ENCODE assay signal across 10 mouse cellular contexts in genomic region chr8:70634066-70634465, GRCm38 (mm10). TPM values are rescaled to one million over a fixed set of nuclear protein-coding genes. Genes with fewer than 3 reads are reported as not detected.
A peak's percentile ranks its signal among the peaks of the same experiment; 100 is the strongest.
DNase-seq lines count a peak whose midpoint lies in the region; ATAC-seq lines count a peak whose summit lies in the region.
"Had no signal": no experiment of that assay in that cellular context is flagged by ENCODE, and none has a peak within 500 bp of the region (broad histone marks: within the 10 kb centered on the region; RNA-seq: fewer than 3 reads in every experiment).

No protein-coding gene starts in this region.

- WGBS in embryonic facial prominence, embryonic 14.5 days, result 57% methylated on average over 6 of the region's 6 CpGs
- 65% methylated on average over 6 of the region's 6 CpGs for WGBS in embryonic facial prominence, embryonic 10.5 days

- H3K27ac ChIP-seq in embryonic facial prominence, embryonic 14.5 days (replicated peaks; ENCODE audit: low read depth, low read length), result no peak overlapping the region
- no peak overlapping the region for H3K27ac ChIP-seq in embryonic facial prominence, embryonic 10.5 days (replicated peaks)
- peak overlapping the region; percentile 84 for H3K27ac ChIP-seq in brown adipose tissue, adult 24 weeks (replicated peaks; ENCODE audit: low read depth, low read length)

- no peak for ATAC-seq in embryonic facial prominence, embryonic 14.5 days (ENCODE audit: low read depth)
- no peak for ATAC-seq in megakaryocyte-erythroid progenitor cell, adult 5-6 weeks (replicated peaks; ENCODE audit: low FRiP score, low TSS enrichment, poor library complexity, severe bottlenecking)

- no peak overlapping the region for H3K4me3 ChIP-seq in embryonic facial prominence, embryonic 14.5 days (ENCODE audit: low read depth, low read length)
- H3K4me3 ChIP-seq in embryonic facial prominence, embryonic 10.5 days, result no peak overlapping the region
- no peak overlapping the region for H3K4me3 ChIP-seq in brown adipose tissue, adult 24 weeks (ENCODE audit: insufficient read depth, low read depth, low read length)

- H3K4me2 ChIP-seq in embryonic facial prominence, embryonic 14.5 days (ENCODE audit: low read depth, low read length), result no peak overlapping the region

- no peaks in the 10 kb centered on the region for H3K36me3 ChIP-seq in embryonic facial prominence, embryonic 14.5 days (ENCODE audit: control insufficient read depth, insufficient read depth, low read length)
- H3K36me3 ChIP-seq in embryonic facial prominence, embryonic 10.5 days (replicated peaks), result no peaks in the 10 kb centered on the region

- H3K9me3 ChIP-seq in embryonic facial prominence, embryonic 14.5 days (ENCODE audit: control insufficient read depth, low read length), result no peaks in the 10 kb centered on the region
- H3K9me3 ChIP-seq in embryonic facial prominence, embryonic 10.5 days, result no peaks in the 10 kb centered on the region

- H3K27me3 ChIP-seq in embryonic facial prominence, embryonic 14.5 days (replicated peaks; ENCODE audit: control insufficient read depth, insufficient read depth, low read length), result peaks cover 7% of the 10 kb centered on the region; the same call in 1 of the 2 replicates
- peaks cover 37% of the 10 kb centered on the region for H3K27me3 ChIP-seq in embryonic facial prominence, embryonic 10.5 days (replicated peaks; ENCODE audit: low read depth, poor library complexity, severe bottlenecking)

- H3K4me1 ChIP-seq in embryonic facial prominence, embryonic 14.5 days (ENCODE audit: control insufficient read depth, insufficient read depth, low read length), result peaks cover 17% of the 10 kb centered on the region
- peaks cover 55% of the 10 kb centered on the region for H3K4me1 ChIP-seq in embryonic facial prominence, embryonic 10.5 days
- peaks cover 24% of the 10 kb centered on the region for H3K4me1 ChIP-seq in brown adipose tissue, adult 24 weeks (ENCODE audit: control insufficient read depth, insufficient read depth, insufficient read length, low read length)

- no peak overlapping the region for H3K9ac ChIP-seq in embryonic facial prominence, embryonic 14.5 days (ENCODE audit: low read depth, low read length)

- DNase-seq in embryonic facial prominence, embryonic 14.5 days (ENCODE audit: low spot score), result peak; percentile 48
- DNase-seq in embryonic facial prominence, embryonic 10.5 days (ENCODE audit: low spot score), result no peak
- peak; percentile 89 for DNase-seq in kidney, adult 18-20 months
- peak; percentile 86 for DNase-seq in lung, postnatal 10 days
- no peak for DNase-seq in thymus, postnatal 10 days (ENCODE audit: low spot score in 2 of 2)
- DNase-seq in frontal cortex, postnatal 10 days (ENCODE audit: low spot score in 2 of 2), result no peak
- DNase-seq: layer of hippocampus, adult 9-11 months had no signal

RNA-seq across cellular contexts. Expression of gene Gdf15, which starts 1.8 kb away (rescaled TPM):
- polyA plus RNA-seq in embryonic facial prominence, embryonic 14.5 days (2014; fragmentation: Nextera tagmentation; extraction: Ambion mirVana), result 0.28 and 0.29 TPM in 2 replicates
- polyA plus RNA-seq in embryonic facial prominence, embryonic 10.5 days (2016; fragmentation: Nextera tagmentation; extraction: Ambion mirVana), result 0.14 TPM in 1 of 2 replicates, not detected in the other
- polyA plus RNA-seq in brown adipose tissue, adult 24 weeks (2012; ENCODE audit: insufficient read depth, insufficient read length, missing spikeins), result 1.7 TPM in 2 replicates
- total RNA-seq in megakaryocyte-erythroid progenitor cell, adult 5-6 weeks (2014; fragmentation: Nextera tagmentation), result not detected in 2 replicates
- not detected in 2 replicates for total RNA-seq in megakaryocyte-erythroid progenitor cell, adult 5-6 weeks (2017)
- total RNA-seq: common myeloid progenitor, adult 5-6 weeks had no signal

RNA-seq across cellular contexts. Expression of gene Lrrc25, which starts 18.1 kb away (rescaled TPM):
- polyA plus RNA-seq in embryonic facial prominence, embryonic 14.5 days (2014; fragmentation: Nextera tagmentation; extraction: Ambion mirVana), result 1.8 and 2.3 TPM in 2 replicates
- 0.77 and 0.79 TPM in 2 replicates for polyA plus RNA-seq in embryonic facial prominence, embryonic 10.5 days (2016; fragmentation: Nextera tagmentation; extraction: Ambion mirVana)
- 2.0 TPM in 2 replicates for polyA plus RNA-seq in brown adipose tissue, adult 24 weeks (2012; ENCODE audit: insufficient read depth, insufficient read length, missing spikeins)
- total RNA-seq in megakaryocyte-erythroid progenitor cell, adult 5-6 weeks (2014; fragmentation: Nextera tagmentation), result 0.37 and 0.69 TPM in 2 replicates
- 0.15 and 0.61 TPM in 2 replicates for total RNA-seq in megakaryocyte-erythroid progenitor cell, adult 5-6 weeks (2017)

RNA-seq across cellular contexts. Expression of gene Ssbp4, which starts 25.4 kb away (rescaled TPM):
- 120 and 132 TPM in 2 replicates for polyA plus RNA-seq in embryonic facial prominence, embryonic 14.5 days (2014; fragmentation: Nextera tagmentation; extraction: Ambion mirVana)
- 105 and 109 TPM in 2 replicates for polyA plus RNA-seq in embryonic facial prominence, embryonic 10.5 days (2016; fragmentation: Nextera tagmentation; extraction: Ambion mirVana)
- polyA plus RNA-seq in brown adipose tissue, adult 24 weeks (2012; ENCODE audit: insufficient read depth, insufficient read length, missing spikeins), result 29.6 and 45.0 TPM in 2 replicates
- total RNA-seq in megakaryocyte-erythroid progenitor cell, adult 5-6 weeks (2014; fragmentation: Nextera tagmentation), result 39.7 and 83.5 TPM in 2 replicates
- total RNA-seq in megakaryocyte-erythroid progenitor cell, adult 5-6 weeks (2017), result 77.5 and 98.5 TPM in 2 replicates

RNA-seq across cellular contexts. Expression of gene Pgpep1, which starts 26.1 kb away (rescaled TPM):
- polyA plus RNA-seq in embryonic facial prominence, embryonic 14.5 days (2014; fragmentation: Nextera tagmentation; extraction: Ambion mirVana), result 59.8 and 62.7 TPM in 2 replicates
- polyA plus RNA-seq in embryonic facial prominence, embryonic 10.5 days (2016; fragmentation: Nextera tagmentation; extraction: Ambion mirVana), result 51.8 and 52.7 TPM in 2 replicates
- polyA plus RNA-seq in brown adipose tissue, adult 24 weeks (2012; ENCODE audit: insufficient read depth, insufficient read length, missing spikeins), result 31.0 and 37.7 TPM in 2 replicates
- 6.3 and 8.8 TPM in 2 replicates for total RNA-seq in megakaryocyte-erythroid progenitor cell, adult 5-6 weeks (2014; fragmentation: Nextera tagmentation)
- 4.6 and 5.1 TPM in 2 replicates for total RNA-seq in megakaryocyte-erythroid progenitor cell, adult 5-6 weeks (2017)

RNA-seq across cellular contexts. Expression of gene Lsm4, which starts 39.0 kb away (rescaled TPM):
- 199 and 223 TPM in 2 replicates for polyA plus RNA-seq in embryonic facial prominence, embryonic 14.5 days (2014; fragmentation: Nextera tagmentation; extraction: Ambion mirVana)
- 347 and 351 TPM in 2 replicates for polyA plus RNA-seq in embryonic facial prominence, embryonic 10.5 days (2016; fragmentation: Nextera tagmentation; extraction: Ambion mirVana)
- 89.4 and 121 TPM in 2 replicates for polyA plus RNA-seq in brown adipose tissue, adult 24 weeks (2012; ENCODE audit: insufficient read depth, insufficient read length, missing spikeins)
- total RNA-seq in megakaryocyte-erythroid progenitor cell, adult 5-6 weeks (2014; fragmentation: Nextera tagmentation), result 286 and 287 TPM in 2 replicates
- 240 and 290 TPM in 2 replicates for total RNA-seq in megakaryocyte-erythroid progenitor cell, adult 5-6 weeks (2017)

Comparison
In these comparisons a context has a peak if more than half of its experiments do, and no peak if none do; other contexts are left out.
1. DNase-seq: peak in embryonic facial prominence, embryonic 14.5 days (single experiment), kidney, adult 18-20 months (single experiment) and lung, postnatal 10 days (single experiment); none in embryonic facial prominence, embryonic 10.5 days (single experiment), thymus, postnatal 10 days (0 of 2) and frontal cortex, postnatal 10 days (0 of 2).